Mouse (Mus musculus) cortical plate, adult 2 months (tissue): ENCODE results near the gene Arl11.
"Not testable (repeated sequence)": the region's sequence is repeated elsewhere in the genome, so short reads cannot be mapped to it uniquely, and the experiment has no call there.

Experiments
- CTCF ChIP-seq: fragments of 200-500 bp; IDR thresholded peaks from 2 replicates; pipeline ENCODE4 v1.5.1; 2011; ENCODE audit warnings: mild to moderate bottlenecking, control low read depth, low read length; ENCODE audit not compliant: insufficient read depth; ENCODE audit errors: extremely low read depth
- POLR2A ChIP-seq: fragments of 200-500 bp; IDR thresholded peaks from 2 replicates; pipeline ENCODE4 v1.6.1; 2011; ENCODE audit warnings: mild to moderate bottlenecking, low read length, control low read depth; ENCODE audit not compliant: insufficient read depth; ENCODE audit errors: extremely low read depth

DNA sequence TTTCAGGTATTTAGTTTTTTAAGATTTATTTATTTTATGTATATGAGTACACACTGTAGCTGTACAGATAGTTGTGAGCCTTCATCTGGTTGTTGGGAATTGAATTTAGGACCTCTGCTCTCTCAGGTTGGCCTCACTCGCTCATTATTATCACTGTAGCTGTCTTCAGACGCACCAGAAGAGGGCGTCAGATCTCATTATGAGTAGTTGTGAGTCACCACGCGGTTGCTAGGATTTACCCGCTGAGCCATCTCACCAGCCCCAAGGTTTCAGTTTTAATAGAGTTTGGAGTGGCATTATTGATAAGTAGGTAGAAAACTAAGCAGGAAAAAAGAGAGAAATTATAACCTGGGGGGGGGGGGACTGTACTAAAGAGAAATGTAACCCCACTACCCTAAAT, 17.5 kb downstream of the Arl11 start:
- 0 out of 2 replicates have a peak, but pooled peaks have one; percentile 3 for TF ChIP-seq CTCF
- not testable (repeated sequence) for TF ChIP-seq POLR2A
